Mouse (Mus musculus) left cerebral cortex, adult 18-20 months (tissue): ENCODE results near the gene Gm20441. TPM values are rescaled to one million over a fixed set of nuclear protein-coding genes. Genes with fewer than 3 reads are reported as not detected.

ENCODE experiments used
- total RNA-seq, 2 experiments: library from RNA; stranded (reverse); gene quantifications; 2 replicates each; pipeline ENCODE4 v1.2.3; 2021

Gm20441 gene
- total RNA-seq, 2 experiments from 2014 or later: not detected

Other genes starting within 250 kb of the Gm20441 start
- 10 to 100 TPM; 10.2 to 10.5 TPM for gene Lrrc75b, start 220.6 kb downstream of the Gm20441 start, total RNA-seq
- gene Ggt1, start 219.3 kb downstream of the Gm20441 start, total RNA-seq: 1 to 10 TPM; 3.6 to 4.1 TPM
- 1 to 10 TPM; 2.2 to 2.9 TPM for gene Ggt5, start 191.6 kb downstream of the Gm20441 start, total RNA-seq
- gene Susd2, start 136.9 kb downstream of the Gm20441 start, total RNA-seq: 1 to 10 TPM; 8.8 to 9.0 TPM
- gene Cabin1, start 16.6 kb downstream of the Gm20441 start, total RNA-seq: 10 to 100 TPM; 62.9 to 63.0 TPM
- 10 to 100 TPM; 53.6 to 54.5 TPM for gene Ddt, start 7.5 kb downstream of the Gm20441 start, total RNA-seq
- gene Gstt3, start 460 bp upstream of the Gm20441 start, total RNA-seq: 1 to 10 TPM; 2.5 to 2.6 TPM
- gene Gstt1, start 17.6 kb upstream of the Gm20441 start, total RNA-seq: 10 to 100 TPM; 14.2 to 16.5 TPM
- gene Gstt4, start 41.6 kb upstream of the Gm20441 start, total RNA-seq: not detected
- 1 to 10 TPM; 4.3 to 5.0 TPM for gene Gstt2, start 56.5 kb upstream of the Gm20441 start, total RNA-seq
- 100 to 1,000 TPM; 526 to 535 TPM for gene Mif, start 79.3 kb upstream of the Gm20441 start, total RNA-seq
- 1 to 10 TPM; 4.0 to 4.9 TPM for gene Derl3, start 112.5 kb upstream of the Gm20441 start, total RNA-seq
- 10 to 100 TPM; 74.5 to 79.4 TPM for gene Smarcb1, start 140.7 kb upstream of the Gm20441 start, total RNA-seq
- 100 to 1,000 TPM; 416 to 479 TPM for gene Chchd10, start 152.2 kb upstream of the Gm20441 start, total RNA-seq
- 1 to 10 TPM; 2.8 to 3.0 TPM for gene Mmp11, start 155.5 kb upstream of the Gm20441 start, total RNA-seq
- not detected for gene Gm867, start 159.7 kb upstream of the Gm20441 start, total RNA-seq
- gene Vpreb3, start 162.1 kb upstream of the Gm20441 start, total RNA-seq: not detected
- not detected for gene Gm5134, start 173.6 kb upstream of the Gm20441 start, total RNA-seq